Mouse (Mus musculus): Measurements from ENCODE around the gene March10. TPM values are rescaled to one million over a fixed set of nuclear protein-coding genes. Genes with fewer than 3 reads are reported as not detected.

Gene March10
- polyA plus RNA-seq, 1 experiment from 2014 or later: 0.38 TPM

DNA sequence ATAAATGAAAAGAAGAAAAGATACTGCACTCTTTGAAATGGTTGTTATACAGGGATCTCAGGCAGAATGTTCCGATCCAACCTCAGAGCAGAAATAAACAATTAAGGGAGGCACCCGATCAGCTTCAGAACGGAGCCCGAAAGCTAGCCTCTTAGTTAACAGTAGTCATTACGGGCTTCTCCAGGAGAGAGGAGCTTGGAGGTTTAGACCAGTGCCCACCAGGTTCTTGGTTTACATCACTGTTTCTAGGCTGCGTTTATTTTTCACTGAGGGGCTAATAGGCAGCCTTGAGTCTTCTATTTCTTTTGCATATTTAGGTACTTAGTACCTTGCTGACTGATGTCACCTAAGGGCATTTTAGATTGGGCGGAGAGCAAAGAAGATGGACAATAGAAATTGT is 506 bp upstream of the March10 start:
- H3K4me1 ChIP-seq (replicated peaks; ENCODE audit: control insufficient read depth, insufficient read depth, low read length): peaks cover 4% of the 10 kb centered on the region; the same call in 1 of the 2 replicates
- WGBS: 64% methylated on average over 7 of the region's 7 CpGs
- peaks cover 2% of the 10 kb centered on the region; the same call in 1 of the 2 replicates for H3K27me3 ChIP-seq (ENCODE audit: control insufficient read depth, insufficient read depth, low read depth, low read length)
- ATAC-seq (ENCODE audit: low read depth): no peak
- H3K9me3 ChIP-seq (ENCODE audit: control insufficient read depth, low read length): no peaks in the 10 kb centered on the region
- H3K36me3 ChIP-seq (ENCODE audit: control insufficient read depth, insufficient read depth, low read length): no peaks in the 10 kb centered on the region
- H3K9ac ChIP-seq (ENCODE audit: low read length): no peak overlapping the region
- peak overlapping the region; percentile 61 for H3K4me2 ChIP-seq (ENCODE audit: low read depth, low read length)
- H3K27ac ChIP-seq (ENCODE audit: low read length): no peak overlapping the region
- H3K4me3 ChIP-seq (ENCODE audit: low read length): no peak overlapping the region

DNA sequence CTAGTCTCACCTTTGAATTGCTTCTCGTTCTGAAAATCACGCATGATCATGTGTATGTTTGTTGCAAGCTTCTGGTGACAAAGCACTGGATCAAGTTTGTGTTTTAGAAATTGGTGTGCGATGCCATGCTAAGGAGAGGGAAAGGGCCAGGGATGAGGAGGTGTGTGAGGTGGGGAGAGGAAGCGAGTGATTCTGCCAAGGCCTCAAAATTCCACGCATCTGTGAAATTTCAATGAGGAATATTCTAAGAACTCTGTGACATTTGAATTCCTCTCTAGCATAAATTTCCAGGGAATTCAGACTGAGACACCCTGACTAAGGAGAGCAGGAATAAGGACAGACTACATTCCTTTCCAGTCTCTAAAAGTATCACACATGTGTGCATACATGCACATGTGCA is 1.4 kb downstream of the March10 start:
- WGBS: 86% methylated on average over 5 of the region's 5 CpGs
- H3K4me2 ChIP-seq (ENCODE audit: low read depth, low read length): no peak overlapping the region

DNA sequence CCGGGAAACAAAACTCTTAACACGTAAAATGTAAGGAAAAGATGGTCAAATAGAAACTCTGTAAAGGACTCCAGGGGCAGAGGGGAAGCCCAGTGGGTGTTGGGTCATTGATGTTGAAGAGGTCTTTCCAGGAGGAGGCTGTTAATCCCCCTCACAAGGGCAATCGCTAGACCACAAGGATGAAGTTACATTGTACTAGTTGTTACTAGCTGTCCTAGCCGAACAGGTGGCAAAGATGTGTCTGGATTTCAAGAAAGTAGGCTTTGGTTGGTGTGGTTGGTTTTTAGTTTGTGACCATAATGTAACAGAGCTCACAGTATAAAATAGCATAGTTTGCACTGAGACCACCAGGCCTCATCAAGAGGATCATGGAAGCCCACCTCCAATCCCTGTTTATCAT is 3.5 kb downstream of the March10 start:
- H3K9me3 ChIP-seq (ENCODE audit: control insufficient read depth, low read length): no peaks in the 10 kb centered on the region
- no peak for ATAC-seq (ENCODE audit: low read depth)
- H3K4me2 ChIP-seq (ENCODE audit: low read depth, low read length): no peak overlapping the region
- no peak overlapping the region for H3K27ac ChIP-seq (ENCODE audit: low read length)
- peaks cover 2% of the 10 kb centered on the region; the same call in 1 of the 2 replicates for H3K27me3 ChIP-seq (ENCODE audit: control insufficient read depth, insufficient read depth, low read depth, low read length)
- no peak overlapping the region for H3K4me3 ChIP-seq (ENCODE audit: low read length)
- H3K4me1 ChIP-seq (replicated peaks; ENCODE audit: control insufficient read depth, insufficient read depth, low read length): 0 out of 2 replicates have a peak, but pooled peaks cover 4% of the 10 kb centered on the region
- H3K9ac ChIP-seq (ENCODE audit: low read length): no peak overlapping the region
- 64% methylated on average over 4 of the region's 4 CpGs for WGBS
- no peaks in the 10 kb centered on the region for H3K36me3 ChIP-seq (ENCODE audit: control insufficient read depth, insufficient read depth, low read length)

More for the DNA sequence above, 1.4 kb downstream of the March10 start:
- H3K4me3 ChIP-seq (ENCODE audit: low read length): no peak overlapping the region
- no peak overlapping the region for H3K9ac ChIP-seq (ENCODE audit: low read length)
- no peak overlapping the region for H3K27ac ChIP-seq (ENCODE audit: low read length)
- H3K4me1 ChIP-seq (replicated peaks; ENCODE audit: control insufficient read depth, insufficient read depth, low read length): peaks cover 4% of the 10 kb centered on the region; the same call in 1 of the 2 replicates
- peaks cover 2% of the 10 kb centered on the region; the same call in 1 of the 2 replicates for H3K27me3 ChIP-seq (ENCODE audit: control insufficient read depth, insufficient read depth, low read depth, low read length)
- no peak for ATAC-seq (ENCODE audit: low read depth)
- no peaks in the 10 kb centered on the region for H3K9me3 ChIP-seq (ENCODE audit: control insufficient read depth, low read length)
- no peaks in the 10 kb centered on the region for H3K36me3 ChIP-seq (ENCODE audit: control insufficient read depth, insufficient read depth, low read length)

GRCm38 (mm10) chr11:105452504-105452903 is 4.0 kb downstream of the March10 start:
- no peaks in the 10 kb centered on the region for H3K36me3 ChIP-seq (ENCODE audit: control insufficient read depth, insufficient read depth, low read length)
- no peak for ATAC-seq (ENCODE audit: low read depth)
- 0 out of 2 replicates have a peak, but pooled peaks cover 4% of the 10 kb centered on the region for H3K4me1 ChIP-seq (replicated peaks; ENCODE audit: control insufficient read depth, insufficient read depth, low read length)
- H3K9me3 ChIP-seq (ENCODE audit: control insufficient read depth, low read length): no peaks in the 10 kb centered on the region
- no peak overlapping the region for H3K4me3 ChIP-seq (ENCODE audit: low read length)
- H3K27me3 ChIP-seq (ENCODE audit: control insufficient read depth, insufficient read depth, low read depth, low read length): peaks cover 2% of the 10 kb centered on the region; the same call in 1 of the 2 replicates
- H3K9ac ChIP-seq (ENCODE audit: low read length): no peak overlapping the region
- H3K27ac ChIP-seq (ENCODE audit: low read length): no peak overlapping the region
- WGBS: 45% methylated on average over 4 of the region's 4 CpGs
- no peak overlapping the region for H3K4me2 ChIP-seq (ENCODE audit: low read depth, low read length)

GRCm38 (mm10) chr11:105451553-105452135 is 4.9 kb downstream of the March10 start:
- no peaks in the 10 kb centered on the region for H3K9me3 ChIP-seq (ENCODE audit: control insufficient read depth, low read length)
- H3K9ac ChIP-seq (ENCODE audit: low read length): no peak overlapping the region
- no peak for ATAC-seq (ENCODE audit: low read depth)

DNA sequence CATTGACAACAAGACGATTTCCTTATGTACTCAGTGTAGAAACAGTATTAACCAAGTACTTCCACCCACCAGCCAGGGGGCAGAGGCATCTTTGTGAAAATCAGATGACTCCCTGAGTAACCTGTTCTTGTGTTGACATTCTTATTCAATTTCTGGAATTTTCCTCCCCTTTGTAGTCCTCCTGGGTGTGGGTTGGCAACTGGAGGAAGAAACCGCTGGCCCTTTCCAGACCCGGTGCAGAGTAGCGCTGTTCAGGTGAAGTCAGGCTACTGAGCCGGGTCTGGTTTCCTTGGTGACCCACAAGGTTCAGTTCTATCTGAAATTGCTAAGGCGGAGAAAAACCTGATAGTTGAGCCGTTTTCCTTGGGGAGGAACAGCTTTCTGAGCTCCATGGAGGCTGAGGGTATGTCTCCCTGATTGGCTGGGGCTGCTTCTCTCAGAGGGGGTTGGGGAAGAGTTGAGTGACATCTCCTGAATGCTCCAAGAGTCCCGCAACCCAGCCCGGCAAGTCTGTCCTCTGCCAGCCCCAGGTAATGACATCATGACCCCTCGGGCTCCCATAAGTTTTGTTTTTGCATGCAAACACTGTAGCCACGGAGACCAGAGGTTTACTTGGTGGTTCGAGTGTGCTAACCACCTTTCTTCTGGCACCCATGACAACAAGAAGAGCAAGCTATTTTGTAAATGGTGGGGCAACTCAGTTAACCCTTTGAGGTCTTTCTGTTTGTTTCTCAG is 6.8 kb downstream of the March10 start:
- Histone ChIP-seq H3K4me3 (ENCODE audit: low read length) (no peak overlapping the region), H3K4me1 (replicated peaks; ENCODE audit: control insufficient read depth, insufficient read depth, low read length) (no peaks in the 10 kb centered on the region), H3K36me3 (ENCODE audit: control insufficient read depth, insufficient read depth, low read length) (no peaks in the 10 kb centered on the region), H3K27ac (ENCODE audit: low read length) (no peak overlapping the region), H3K27me3 (ENCODE audit: control insufficient read depth, insufficient read depth, low read depth, low read length) (no peaks in the 10 kb centered on the region), H3K4me2 (ENCODE audit: low read depth, low read length) (no peak overlapping the region; the same call in 1 of the 2 replicates), H3K9ac (ENCODE audit: low read length) (no peak overlapping the region), H3K9me3 (ENCODE audit: control insufficient read depth, low read length) (no peaks in the 10 kb centered on the region)
- ATAC-seq (ENCODE audit: low read depth): peak; percentile 51; the same call in 1 of the 2 replicates
- 44% methylated on average over 12 of the region's 12 CpGs for WGBS

More at GRCm38 (mm10) chr11:105451553-105452135, 4.9 kb downstream of the March10 start:
- Histone ChIP-seq H3K4me1 (replicated peaks; ENCODE audit: control insufficient read depth, insufficient read depth, low read length) (0 out of 2 replicates have a peak, but pooled peaks cover 4% of the 10 kb centered on the region), H3K27me3 (ENCODE audit: control insufficient read depth, insufficient read depth, low read depth, low read length) (no peaks in the 10 kb centered on the region), H3K4me3 (ENCODE audit: low read length) (no peak overlapping the region), H3K36me3 (ENCODE audit: control insufficient read depth, insufficient read depth, low read length) (no peaks in the 10 kb centered on the region), H3K27ac (ENCODE audit: low read length) (no peak overlapping the region), H3K4me2 (ENCODE audit: low read depth, low read length) (no peak overlapping the region)
- WGBS: 45% methylated on average over 7 of the region's 7 CpGs

DNA sequence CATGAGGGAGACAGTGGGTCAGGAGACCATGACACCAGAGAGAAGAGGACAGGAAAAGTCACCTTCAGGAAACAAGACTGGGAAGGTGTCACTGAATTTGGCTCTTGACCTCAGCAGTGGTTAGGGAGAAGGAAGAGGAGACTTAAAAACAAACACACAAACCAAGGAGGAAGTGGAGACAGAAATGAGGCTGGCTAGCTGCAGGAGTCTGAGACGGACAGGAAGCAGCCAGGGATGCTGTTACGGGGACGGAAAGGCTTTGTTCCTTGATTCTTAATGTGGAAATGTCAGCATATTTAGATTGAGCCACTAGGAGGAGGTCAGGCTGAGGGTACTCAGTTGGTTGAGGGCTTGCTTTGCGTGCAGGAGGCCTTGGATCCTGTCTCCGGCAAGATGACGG is 8.9 kb downstream of the March10 start:
- Histone ChIP-seq H3K27me3 (ENCODE audit: control insufficient read depth, insufficient read depth, low read depth, low read length) (no peaks in the 10 kb centered on the region), H3K27ac (ENCODE audit: low read length) (no peak overlapping the region), H3K4me1 (replicated peaks; ENCODE audit: control insufficient read depth, insufficient read depth, low read length) (no peaks in the 10 kb centered on the region), H3K9ac (ENCODE audit: low read length) (no peak overlapping the region), H3K36me3 (ENCODE audit: control insufficient read depth, insufficient read depth, low read length) (no peaks in the 10 kb centered on the region), H3K9me3 (ENCODE audit: control insufficient read depth, low read length) (no peaks in the 10 kb centered on the region), H3K4me3 (ENCODE audit: low read length) (no peak overlapping the region), H3K4me2 (ENCODE audit: low read depth, low read length) (no peak overlapping the region)
- ATAC-seq (ENCODE audit: low read depth): peak; percentile 20; the same call in 1 of the 2 replicates
- WGBS: 59% methylated on average over 6 of the region's 6 CpGs

GRCm38 (mm10) chr11:105446221-105446620 is 10.3 kb downstream of the March10 start:
- Histone ChIP-seq H3K9me3 (ENCODE audit: control insufficient read depth, low read length) (no peaks in the 10 kb centered on the region), H3K27ac (ENCODE audit: low read length) (no peak overlapping the region), H3K36me3 (ENCODE audit: control insufficient read depth, insufficient read depth, low read length) (no peaks in the 10 kb centered on the region), H3K4me1 (replicated peaks; ENCODE audit: control insufficient read depth, insufficient read depth, low read length) (no peaks in the 10 kb centered on the region), H3K4me2 (ENCODE audit: low read depth, low read length) (no peak overlapping the region), H3K9ac (ENCODE audit: low read length) (no peak overlapping the region), H3K4me3 (ENCODE audit: low read length) (no peak overlapping the region), H3K27me3 (ENCODE audit: control insufficient read depth, insufficient read depth, low read depth, low read length) (no peaks in the 10 kb centered on the region)
- no peak for ATAC-seq (ENCODE audit: low read depth)
- WGBS: 91% methylated on average over 5 of the region's 5 CpGs

GRCm38 (mm10) chr11:105445741-105446140 is 10.8 kb downstream of the March10 start:
- H3K27me3 ChIP-seq (ENCODE audit: control insufficient read depth, insufficient read depth, low read depth, low read length): no peaks in the 10 kb centered on the region
- 78% methylated on average over 5 of the region's 5 CpGs for WGBS
- H3K4me1 ChIP-seq (replicated peaks; ENCODE audit: control insufficient read depth, insufficient read depth, low read length): no peaks in the 10 kb centered on the region
- H3K9me3 ChIP-seq (ENCODE audit: control insufficient read depth, low read length): no peaks in the 10 kb centered on the region
- no peaks in the 10 kb centered on the region for H3K36me3 ChIP-seq (ENCODE audit: control insufficient read depth, insufficient read depth, low read length)
- H3K4me2 ChIP-seq (ENCODE audit: low read depth, low read length): no peak overlapping the region
- H3K27ac ChIP-seq (ENCODE audit: low read length): no peak overlapping the region
- H3K4me3 ChIP-seq (ENCODE audit: low read length): no peak overlapping the region
- no peak for ATAC-seq (ENCODE audit: low read depth)
- no peak overlapping the region for H3K9ac ChIP-seq (ENCODE audit: low read length)
